Mouse (Mus musculus) lung, postnatal 0 days (tissue): ENCODE measurements around the gene Gm45233.

Experiments used
- CTCF ChIP-seq: IDR thresholded peaks from 2 replicates; pipeline ENCODE4 v1.5.1; 2016; ENCODE audit warnings: antibody characterized with exemption, mild to moderate bottlenecking
- EP300 ChIP-seq: IDR thresholded peaks from 2 replicates; pipeline ENCODE4 v1.6.1; 2016; ENCODE audit warnings: antibody characterized with exemption, mild to moderate bottlenecking, control low read depth

- TF ChIP-seq CTCF, result no peak
- no peak for TF ChIP-seq EP300
Observed at GRCm38 (mm10) chr7:43448246-43448645, 4.3 kb downstream of the Gm45233 start.
